Mouse (Mus musculus) ES-Bruce4 (cell line): ENCODE data around the gene Col11a2. TPM values are rescaled to one million over a fixed set of nuclear protein-coding genes. Genes with fewer than 3 reads are reported as not detected.

Source experiments
- H3K27ac ChIP-seq: 2 replicates; pipeline ENCODE4 v1.5.1; 2012; ENCODE audit warnings: low read length, inconsistent platforms; ENCODE audit not compliant: insufficient read depth
- H3K27me3 ChIP-seq: 2 replicates; pipeline ENCODE4 v1.6.1; 2012; ENCODE audit warnings: mild to moderate bottlenecking, low read length, inconsistent platforms; ENCODE audit not compliant: control insufficient read depth, poor library complexity, insufficient read depth, severe bottlenecking
- H3K36me3 ChIP-seq: 2 replicates; pipeline ENCODE4 v1.6.1; 2012; ENCODE audit warnings: inconsistent platforms, mild to moderate bottlenecking, low read length, moderate library complexity; ENCODE audit not compliant: control insufficient read depth, poor library complexity, insufficient read depth, severe bottlenecking
- H3K4me1 ChIP-seq: one replicate; pipeline ENCODE4 v1.8.1; 2011; ENCODE audit warnings: low read length; ENCODE audit not compliant: control insufficient read depth, insufficient read depth
- H3K4me3 ChIP-seq: 2 replicates; pipeline ENCODE4 v1.5.1; 2011; ENCODE audit warnings: low read depth, mild to moderate bottlenecking, low read length
- H3K9ac ChIP-seq: 2 replicates; pipeline ENCODE4 v1.6.1; 2012; ENCODE audit warnings: low read depth, mild to moderate bottlenecking, inconsistent platforms; ENCODE audit not compliant: poor library complexity, severe bottlenecking
- H3K9me3 ChIP-seq: replicated peaks from 2 replicates; pipeline ENCODE4 v1.6.1; 2012; ENCODE audit warnings: mild to moderate bottlenecking, low read length, inconsistent platforms; ENCODE audit not compliant: control insufficient read depth, poor library complexity, insufficient read depth, severe bottlenecking
- CTCF ChIP-seq: IDR thresholded peaks from one replicate; pipeline ENCODE4 v1.8.1; 2011; ENCODE audit warnings: low read depth, low read length
- EP300 ChIP-seq: IDR thresholded peaks from 2 replicates; pipeline ENCODE4 v1.6.1; 2011; ENCODE audit warnings: low read depth, low read length; ENCODE audit not compliant: insufficient read depth
- POLR2A ChIP-seq: IDR thresholded peaks from one replicate; pipeline ENCODE4 v1.8.1; 2011; ENCODE audit warnings: low read length; ENCODE audit not compliant: insufficient read depth
- polyA plus RNA-seq: library from polyadenylated mRNA; stranded (reverse); fragments of >200 nt; gene quantifications from 2 replicates; pipeline ENCODE4 v1.2.4, GENCODE M21; 2011; ENCODE audit warnings: low read depth; ENCODE audit not compliant: missing spikeins, insufficient read depth, insufficient read length

Col11a2 gene
- polyA plus RNA-seq, 1 experiment = 0.82 TPM

GRCm38 (mm10) chr17:34093199-34093874, 54.1 kb downstream of the Col11a2 start:
- no peaks in the 10 kb centered on the region for H3K4me1 ChIP-seq
- H3K36me3 ChIP-seq = no peaks in the 10 kb centered on the region
- H3K27ac ChIP-seq = no peak overlapping the region
- no peak overlapping the region for H3K9ac ChIP-seq
- no peaks in the 10 kb centered on the region for H3K9me3 ChIP-seq
- TF ChIP-seq CTCF (no peak), EP300 (no peak), POLR2A (no peak)
- H3K27me3 ChIP-seq = no peaks in the 10 kb centered on the region
- H3K4me3 ChIP-seq = no peak overlapping the region

- Histone ChIP-seq H3K4me1 (no peaks in the 10 kb centered on the region), H3K27me3 (no peaks in the 10 kb centered on the region), H3K27ac (no peak overlapping the region), H3K4me3 (no peak overlapping the region), H3K9ac (no peak overlapping the region), H3K36me3 (no peaks in the 10 kb centered on the region), H3K9me3 (no peaks in the 10 kb centered on the region)
- no peak for TF ChIP-seq CTCF
- TF ChIP-seq EP300 = no peak
- no peak for TF ChIP-seq POLR2A
Observed at GRCm38 (mm10) chr17:34094283-34095035, 55.2 kb downstream of the Col11a2 start.

GRCm38 (mm10) chr17:34096497-34097010, 57.3 kb downstream of the Col11a2 start:
- Histone ChIP-seq H3K9ac (no peak overlapping the region), H3K4me3 (no peak overlapping the region), H3K27ac (no peak overlapping the region), H3K4me1 (no peaks in the 10 kb centered on the region), H3K36me3 (no peaks in the 10 kb centered on the region), H3K27me3 (no peaks in the 10 kb centered on the region), H3K9me3 (no peaks in the 10 kb centered on the region)
- no peak for TF ChIP-seq CTCF
- TF ChIP-seq POLR2A = no peak
- no peak for TF ChIP-seq EP300

GRCm38 (mm10) chr17:34097272-34097671, 58.0 kb downstream of the Col11a2 start:
- H3K4me3 ChIP-seq = no peak overlapping the region
- H3K27me3 ChIP-seq = no peaks in the 10 kb centered on the region
- no peaks in the 10 kb centered on the region for H3K36me3 ChIP-seq
- H3K9ac ChIP-seq = no peak overlapping the region
- no peak overlapping the region for H3K27ac ChIP-seq
- no peak for TF ChIP-seq CTCF
- TF ChIP-seq EP300 = no peak
- no peak for TF ChIP-seq POLR2A
- H3K4me1 ChIP-seq = no peaks in the 10 kb centered on the region
- H3K9me3 ChIP-seq = no peaks in the 10 kb centered on the region

GRCm38 (mm10) chr17:34098709-34099479, 59.7 kb downstream of the Col11a2 start:
- Histone ChIP-seq H3K4me1 (no peaks in the 10 kb centered on the region), H3K27me3 (no peaks in the 10 kb centered on the region), H3K4me3 (no peak overlapping the region), H3K9ac (no peak overlapping the region), H3K27ac (no peak overlapping the region), H3K9me3 (no peaks in the 10 kb centered on the region), H3K36me3 (no peaks in the 10 kb centered on the region)
- no peak for TF ChIP-seq CTCF
- TF ChIP-seq POLR2A = no peak
- TF ChIP-seq EP300 = no peak
